Mouse (Mus musculus) liver, embryonic 14.5 days (tissue): ENCODE measurements at regions not wholly inside any gene's neighbourhood (a gene's known extent, or its start where the extent isn't known, plus 50 kb on each side); places are given as distances from the start of the nearest gene placed in this dataset.

ENCODE experiments used
- CTCF ChIP-seq: IDR thresholded peaks from 2 replicates; pipeline ENCODE4 v1.5.1; 2016; ENCODE audit warnings: antibody characterized with exemption, low read depth, control low read depth
- EP300 ChIP-seq: IDR thresholded peaks from 2 replicates; pipeline ENCODE4 v1.6.1; 2016; ENCODE audit warnings: antibody characterized with exemption, low read depth

DNA sequence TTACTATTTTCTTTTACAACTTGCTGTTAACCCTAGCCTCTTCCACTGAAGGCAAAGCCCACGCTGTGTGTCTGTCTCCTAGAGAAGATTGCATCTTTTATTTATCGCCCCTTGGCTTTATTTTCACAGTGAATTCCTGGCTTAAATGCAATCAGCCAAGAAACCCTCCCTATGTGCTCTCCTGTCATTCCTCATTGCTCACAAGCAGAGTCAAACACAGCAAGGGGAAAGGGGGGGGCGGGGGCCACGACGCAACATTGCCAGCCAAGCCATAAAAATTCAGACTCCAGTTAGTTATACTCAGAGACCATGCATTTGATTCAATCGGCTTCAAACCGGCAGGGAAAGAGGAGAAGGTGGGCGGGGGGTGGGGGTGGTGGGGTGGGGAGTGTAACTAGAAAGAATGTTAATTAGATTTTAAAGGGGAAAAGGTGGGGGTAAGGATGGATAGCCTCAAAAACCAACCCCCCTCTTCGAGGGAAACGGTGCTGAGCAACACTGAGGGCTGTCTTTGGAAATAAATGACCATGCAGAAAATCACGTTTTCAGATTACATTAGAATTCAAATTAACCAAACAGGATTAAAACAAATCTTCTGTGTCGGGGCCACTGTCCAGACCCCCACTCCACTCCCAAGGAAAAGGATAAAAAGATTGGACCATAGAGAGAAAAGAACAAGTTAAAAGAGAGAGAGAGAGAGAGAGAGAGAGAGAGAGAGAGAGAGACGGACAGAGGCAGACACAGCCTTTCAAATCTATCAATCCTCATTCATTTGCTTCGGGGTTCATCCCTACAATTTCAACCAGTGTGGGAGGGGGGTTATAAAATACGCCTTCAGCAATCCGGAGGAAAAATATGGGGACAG, 156.6 kb upstream of the Smim15 start:
- TF ChIP-seq CTCF, result no peak
- TF ChIP-seq EP300, result no peak
